Mouse (Mus musculus) testis, adult 2 months (tissue): ENCODE results near the gene Zfp341. TPM values are rescaled to one million over a fixed set of nuclear protein-coding genes. Genes with fewer than 3 reads are reported as not detected.

Experiments
- H3K27ac ChIP-seq: fragments of 200-500 bp; 2 replicates; pipeline ENCODE4 v1.5.1; 2012; ENCODE audit warnings: low read depth, low read length; ENCODE audit not compliant: control insufficient read depth, insufficient read depth
- H3K27me3 ChIP-seq: fragments of 200-500 bp; 2 replicates; pipeline ENCODE4 v1.6.1; 2012; ENCODE audit warnings: mild to moderate bottlenecking, low read length, moderate library complexity; ENCODE audit not compliant: control insufficient read depth, insufficient read depth
- H3K36me3 ChIP-seq: fragments of 200-500 bp; 2 replicates; pipeline ENCODE4 v1.6.1; 2012; ENCODE audit warnings: mild to moderate bottlenecking, low read length; ENCODE audit not compliant: control insufficient read depth, insufficient read depth
- H3K4me1 ChIP-seq: fragments of 200-500 bp; 2 replicates; pipeline ENCODE4 v1.6.1; 2012; ENCODE audit warnings: low read length; ENCODE audit not compliant: control insufficient read depth, insufficient read depth
- H3K4me3 ChIP-seq: fragments of 200-500 bp; 2 replicates; pipeline ENCODE4 v1.5.1; 2012; ENCODE audit warnings: low read depth, mild to moderate bottlenecking, low read length, moderate library complexity, mixed read lengths; ENCODE audit not compliant: control insufficient read depth
- CTCF ChIP-seq: fragments of 200-500 bp; IDR thresholded peaks from 2 replicates; pipeline ENCODE4 v1.5.1; 2012; ENCODE audit warnings: low read depth, mild to moderate bottlenecking, inconsistent platforms, low read length, moderate library complexity; ENCODE audit not compliant: control insufficient read depth, insufficient read depth, insufficient replicate concordance
- POLR2A ChIP-seq: fragments of 200-500 bp; IDR thresholded peaks from 2 replicates; pipeline ENCODE4 v1.6.1; 2012; ENCODE audit warnings: low read depth, mild to moderate bottlenecking, inconsistent platforms, low read length, moderate library complexity; ENCODE audit not compliant: control insufficient read depth
- polyA plus RNA-seq: library from polyadenylated mRNA; depleted of rRNA; stranded (reverse); fragments of >200 nt; gene quantifications from 2 replicates; pipeline ENCODE4 v1.2.3, GENCODE M21; 2012

The Zfp341 gene
- polyA plus RNA-seq, 1 experiment = 1.1 TPM

- H3K27ac ChIP-seq = no peak overlapping the region
- no peak for TF ChIP-seq POLR2A
- TF ChIP-seq CTCF = no peak
- H3K4me3 ChIP-seq = no peak overlapping the region
- H3K36me3 ChIP-seq = no peaks in the 10 kb centered on the region; the same call in 1 of the 2 replicates
- H3K4me1 ChIP-seq = peaks cover 15% of the 10 kb centered on the region
- no peaks in the 10 kb centered on the region for H3K27me3 ChIP-seq
These were observed 67.2 kb downstream of the Zfp341 start for GRCm38 (mm10) chr2:154680337-154680736.

- TF ChIP-seq POLR2A = no peak
- no peak for TF ChIP-seq CTCF
- Histone ChIP-seq H3K27me3 (no peaks in the 10 kb centered on the region), H3K36me3 (no peaks in the 10 kb centered on the region; the same call in 1 of the 2 replicates), H3K27ac (no peak overlapping the region), H3K4me3 (no peak overlapping the region), H3K4me1 (peaks cover 13% of the 10 kb centered on the region)
These were observed 67.8 kb downstream of the Zfp341 start for GRCm38 (mm10) chr2:154680941-154681340.

- H3K36me3 ChIP-seq = no peaks in the 10 kb centered on the region; the same call in 1 of the 2 replicates
- TF ChIP-seq CTCF (no peak), POLR2A (no peak)
- H3K4me3 ChIP-seq = no peak overlapping the region
- no peak overlapping the region for H3K27ac ChIP-seq
- H3K27me3 ChIP-seq = no peaks in the 10 kb centered on the region
- H3K4me1 ChIP-seq = peaks cover 3% of the 10 kb centered on the region
These were observed 69.6 kb downstream of the Zfp341 start for GRCm38 (mm10) chr2:154682712-154683111.

GRCm38 (mm10) chr2:154684901-154685470 lies 71.9 kb downstream of the Zfp341 start:
- Histone ChIP-seq H3K4me1 (no peaks in the 10 kb centered on the region), H3K4me3 (no peak overlapping the region), H3K27me3 (no peaks in the 10 kb centered on the region), H3K36me3 (no peaks in the 10 kb centered on the region; the same call in 1 of the 2 replicates), H3K27ac (no peak overlapping the region)
- TF ChIP-seq POLR2A (no peak), CTCF (no peak)

- H3K4me3 ChIP-seq = no peak overlapping the region
- no peaks in the 10 kb centered on the region for H3K27me3 ChIP-seq
- H3K27ac ChIP-seq = no peak overlapping the region
These were observed 72.7 kb downstream of the Zfp341 start for GRCm38 (mm10) chr2:154685772-154686171.

GRCm38 (mm10) chr2:154686819-154687218 lies 73.7 kb downstream of the Zfp341 start:
- no peak overlapping the region for H3K27ac ChIP-seq
- no peaks in the 10 kb centered on the region; the same call in 1 of the 2 replicates for H3K36me3 ChIP-seq
- H3K4me3 ChIP-seq = no peak overlapping the region
- TF ChIP-seq POLR2A (no peak), CTCF (no peak)
- H3K27me3 ChIP-seq = no peaks in the 10 kb centered on the region
- H3K4me1 ChIP-seq = no peaks in the 10 kb centered on the region

More at GRCm38 (mm10) chr2:154685772-154686171, 72.7 kb downstream of the Zfp341 start:
- H3K4me1 ChIP-seq = no peaks in the 10 kb centered on the region
- H3K36me3 ChIP-seq = no peaks in the 10 kb centered on the region; the same call in 1 of the 2 replicates
- TF ChIP-seq CTCF (no peak), POLR2A (no peak)

- Histone ChIP-seq H3K27ac (no peak overlapping the region), H3K4me3 (no peak overlapping the region), H3K27me3 (no peaks in the 10 kb centered on the region), H3K36me3 (peaks cover 4% of the 10 kb centered on the region; the same call in 1 of the 2 replicates), H3K4me1 (no peaks in the 10 kb centered on the region)
- no peak for TF ChIP-seq POLR2A
- no peak for TF ChIP-seq CTCF
These were observed 76.3 kb downstream of the Zfp341 start for GRCm38 (mm10) chr2:154689391-154689790.
